Comparison of ENCODE assay signal across 18 mouse cellular contexts in the genomic region with DNA sequence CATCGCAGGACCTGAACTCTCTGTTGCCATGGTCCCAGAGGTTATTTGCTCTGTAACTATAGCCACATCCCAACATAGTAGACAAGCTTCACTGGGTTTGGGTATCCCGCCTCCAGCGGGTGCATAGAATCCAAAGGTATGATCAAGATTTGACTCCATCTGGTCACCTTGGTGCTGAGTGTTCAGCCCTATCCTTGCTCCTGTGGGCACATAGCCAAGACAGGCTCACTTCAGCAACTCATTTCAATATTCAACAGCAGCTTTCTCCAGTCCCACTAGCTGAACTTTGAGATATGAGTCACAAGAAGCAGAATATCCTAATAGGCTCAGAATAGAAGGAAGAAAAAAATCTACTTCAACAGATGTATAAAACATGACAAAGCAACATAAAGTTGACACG. TPM values are rescaled to one million over a fixed set of nuclear protein-coding genes. Genes with fewer than 3 reads are reported as not detected.
DNase-seq lines count a peak whose midpoint lies in the region; ATAC-seq and TF ChIP-seq lines count a peak whose summit lies in the region.
"Had no signal": no experiment of that assay in that cellular context is flagged by ENCODE, and none has a peak within 500 bp of the region (broad histone marks: within the 10 kb centered on the region; RNA-seq: fewer than 3 reads in every experiment).

No protein-coding gene starts in this region.

- no peaks in the 10 kb centered on the region for H3K9me3 ChIP-seq in kidney, embryonic 16.5 days (ENCODE audit: low read length)
- no peaks in the 10 kb centered on the region for H3K9me3 ChIP-seq in intestine, embryonic 16.5 days (ENCODE audit: control insufficient read depth, low read length)
- no peaks in the 10 kb centered on the region for H3K9me3 ChIP-seq in stomach, postnatal 0 days (ENCODE audit: control insufficient read depth, low read length)
- H3K9me3 ChIP-seq: embryonic facial prominence, embryonic 10.5 days; heart, embryonic 13.5 days; hindbrain, embryonic 12.5 days had no signal

- WGBS in kidney, embryonic 16.5 days: 84% methylated on average over 4 of the region's 4 CpGs
- 90% methylated on average over 4 of the region's 4 CpGs for WGBS in intestine, embryonic 16.5 days
- WGBS in stomach, postnatal 0 days: 88% methylated on average over 4 of the region's 4 CpGs

- no peak overlapping the region for H3K4me2 ChIP-seq in kidney, embryonic 16.5 days (replicated peaks; ENCODE audit: low read depth, low read length)
- H3K4me2 ChIP-seq in intestine, embryonic 16.5 days (ENCODE audit: low read depth, low read length): no peak overlapping the region
- H3K4me2 ChIP-seq in stomach, postnatal 0 days (replicated peaks; ENCODE audit: low read depth): no peak overlapping the region
- H3K4me2 ChIP-seq: heart, embryonic 13.5 days; hindbrain, embryonic 12.5 days had no signal

- H3K36me3 ChIP-seq in kidney, embryonic 16.5 days (ENCODE audit: insufficient read depth, low read length): no peaks in the 10 kb centered on the region
- no peaks in the 10 kb centered on the region for H3K36me3 ChIP-seq in intestine, embryonic 16.5 days (ENCODE audit: control insufficient read depth, insufficient read depth, low read length)
- no peaks in the 10 kb centered on the region for H3K36me3 ChIP-seq in stomach, postnatal 0 days (ENCODE audit: control insufficient read depth, insufficient read depth, low read length)
- H3K36me3 ChIP-seq: embryonic facial prominence, embryonic 10.5 days; heart, embryonic 13.5 days had no signal

- no peak overlapping the region for H3K9ac ChIP-seq in kidney, embryonic 16.5 days (replicated peaks; ENCODE audit: low read length)
- H3K9ac ChIP-seq in intestine, embryonic 16.5 days (ENCODE audit: low read depth, low read length): no peak overlapping the region
- H3K9ac ChIP-seq in stomach, postnatal 0 days (ENCODE audit: low read length): no peak overlapping the region
- H3K9ac ChIP-seq: heart, embryonic 13.5 days; hindbrain, embryonic 12.5 days had no signal

- no peak for TF ChIP-seq EP300 in stomach, postnatal 0 days (optimal IDR thresholded peaks at IDR 0.05)

- H3K27me3 ChIP-seq in kidney, embryonic 16.5 days (ENCODE audit: insufficient read depth, low read length): no peaks in the 10 kb centered on the region
- no peaks in the 10 kb centered on the region for H3K27me3 ChIP-seq in intestine, embryonic 16.5 days (replicated peaks; ENCODE audit: control insufficient read depth, insufficient read depth, low read length)
- no peaks in the 10 kb centered on the region for H3K27me3 ChIP-seq in stomach, postnatal 0 days (ENCODE audit: control insufficient read depth, insufficient read depth, low read length)
- H3K27me3 ChIP-seq: heart, embryonic 13.5 days; hindbrain, embryonic 12.5 days had no signal

- peak; percentile 3 to 18 for DNase-seq in kidney, adult 8-10 months
- DNase-seq in kidney, postnatal 10 days: peak; percentile 34
- DNase-seq in stomach, postnatal 0 days (ENCODE audit: low spot score): peak; percentile 15
- no peak for DNase-seq in yolk sac, embryonic 10.5 days (ENCODE audit: low spot score)
- DNase-seq in urinary bladder, postnatal 14 days (ENCODE audit: low spot score): no peak
- DNase-seq: adrenal gland, postnatal 10 days; cerebellum, adult 18-20 months; cerebellum, postnatal 10 days; gastrocnemius, adult 2 months; gastrocnemius, postnatal 25 days; heart, postnatal 36 days had no signal

- H3K4me1 ChIP-seq in kidney, embryonic 16.5 days (ENCODE audit: insufficient read depth, low read length): no peaks in the 10 kb centered on the region
- H3K4me1 ChIP-seq in intestine, embryonic 16.5 days (ENCODE audit: control insufficient read depth, insufficient read depth, low read length): no peaks in the 10 kb centered on the region
- no peaks in the 10 kb centered on the region for H3K4me1 ChIP-seq in stomach, postnatal 0 days (replicated peaks; ENCODE audit: control insufficient read depth, insufficient read depth)
- H3K4me1 ChIP-seq: heart, embryonic 13.5 days had no signal

- no peak for TF ChIP-seq CTCF in stomach, postnatal 0 days (IDR thresholded peaks at IDR 0.05; ENCODE audit: low read depth)

- no peak for ATAC-seq in kidney, embryonic 16.5 days (ENCODE audit: low FRiP score, low TSS enrichment)
- ATAC-seq in intestine, embryonic 16.5 days: peak; percentile 46
- peak; percentile 47; the same call in 1 of the 2 replicates for ATAC-seq in stomach, postnatal 0 days (ENCODE audit: low FRiP score, low TSS enrichment)
- ATAC-seq: forebrain, embryonic 14.5 days; hindbrain, postnatal 0 days had no signal

- no peak overlapping the region for H3K27ac ChIP-seq in kidney, embryonic 16.5 days (ENCODE audit: low read length)
- no peak overlapping the region for H3K27ac ChIP-seq in intestine, embryonic 16.5 days (ENCODE audit: low read length)
- no peak overlapping the region for H3K27ac ChIP-seq in stomach, postnatal 0 days (replicated peaks)
- H3K27ac ChIP-seq: embryonic facial prominence, embryonic 10.5 days; gastrocnemius, adult 2 months; heart, embryonic 13.5 days; hindbrain, embryonic 12.5 days; hindbrain, postnatal 0 days had no signal

- H3K4me3 ChIP-seq in kidney, embryonic 16.5 days (ENCODE audit: low read length): no peak overlapping the region
- H3K4me3 ChIP-seq in intestine, embryonic 16.5 days (ENCODE audit: low read length): no peak overlapping the region
- H3K4me3 ChIP-seq in stomach, postnatal 0 days (ENCODE audit: low read depth, low read length): no peak overlapping the region
- H3K4me3 ChIP-seq: embryonic facial prominence, embryonic 10.5 days; gastrocnemius, adult 2 months; heart, embryonic 13.5 days; hindbrain, embryonic 12.5 days had no signal

RNA-seq across cellular contexts. Expression of a gene that starts 26.0 kb away (rescaled TPM):
- 1.4 and 3.3 TPM in 2 replicates for polyA plus RNA-seq in kidney, embryonic 16.5 days (2015; fragmentation: Nextera tagmentation; extraction: Ambion mirVana)
- 0.84 and 0.97 TPM in 2 replicates for polyA plus RNA-seq in intestine, embryonic 16.5 days (2015; fragmentation: Nextera tagmentation; extraction: Ambion mirVana)
- polyA plus RNA-seq in stomach, postnatal 0 days (2015; fragmentation: Nextera tagmentation; extraction: Ambion mirVana): 0.70 and 0.96 TPM in 2 replicates

RNA-seq across cellular contexts. Expression of a gene that starts 26.1 kb away (rescaled TPM):
- 24.5 and 24.9 TPM in 2 replicates for polyA plus RNA-seq in kidney, embryonic 16.5 days (2015; fragmentation: Nextera tagmentation; extraction: Ambion mirVana)
- 22.4 and 23.1 TPM in 2 replicates for polyA plus RNA-seq in intestine, embryonic 16.5 days (2015; fragmentation: Nextera tagmentation; extraction: Ambion mirVana)
- polyA plus RNA-seq in stomach, postnatal 0 days (2015; fragmentation: Nextera tagmentation; extraction: Ambion mirVana): 19.0 and 19.3 TPM in 2 replicates

RNA-seq across cellular contexts. Expression of a gene that starts 41.0 kb away (rescaled TPM):
- 130 and 139 TPM in 2 replicates for polyA plus RNA-seq in kidney, embryonic 16.5 days (2015; fragmentation: Nextera tagmentation; extraction: Ambion mirVana)
- 110 and 126 TPM in 2 replicates for polyA plus RNA-seq in intestine, embryonic 16.5 days (2015; fragmentation: Nextera tagmentation; extraction: Ambion mirVana)
- polyA plus RNA-seq in stomach, postnatal 0 days (2015; fragmentation: Nextera tagmentation; extraction: Ambion mirVana): 83.7 and 85.2 TPM in 2 replicates

RNA-seq across cellular contexts. Expression of a gene that starts 50.0 kb away (rescaled TPM):
- polyA plus RNA-seq in kidney, embryonic 16.5 days (2015; fragmentation: Nextera tagmentation; extraction: Ambion mirVana): 12.4 and 14.1 TPM in 2 replicates
- polyA plus RNA-seq in intestine, embryonic 16.5 days (2015; fragmentation: Nextera tagmentation; extraction: Ambion mirVana): 11.3 and 12.0 TPM in 2 replicates
- polyA plus RNA-seq in stomach, postnatal 0 days (2015; fragmentation: Nextera tagmentation; extraction: Ambion mirVana): 5.6 and 5.7 TPM in 2 replicates

RNA-seq across cellular contexts. Expression of a gene that starts 58.4 kb away (rescaled TPM):
- polyA plus RNA-seq in kidney, embryonic 16.5 days (2015; fragmentation: Nextera tagmentation; extraction: Ambion mirVana): 29.9 and 31.5 TPM in 2 replicates
- 29.5 and 31.1 TPM in 2 replicates for polyA plus RNA-seq in intestine, embryonic 16.5 days (2015; fragmentation: Nextera tagmentation; extraction: Ambion mirVana)
- 21.4 and 25.1 TPM in 2 replicates for polyA plus RNA-seq in stomach, postnatal 0 days (2015; fragmentation: Nextera tagmentation; extraction: Ambion mirVana)

Comparison
In these comparisons a context has a peak if more than half of its experiments do, and no peak if none do; other contexts are left out.
1. DNase-seq: peak in kidney, adult 8-10 months (2 of 2), kidney, postnatal 10 days (single experiment) and stomach, postnatal 0 days (single experiment); none in yolk sac, embryonic 10.5 days (single experiment) and urinary bladder, postnatal 14 days (single experiment).